Mouse (Mus musculus) CH12.LX (cell line): ENCODE results near the gene Dhrs4. TPM values are rescaled to one million over a fixed set of nuclear protein-coding genes. Genes with fewer than 3 reads are reported as not detected.

Experiments used
- DNase-seq: peaks from one replicate; pipeline ENCODE4 v3.0.0-alpha.2; 2013; ENCODE audit errors: extremely low read depth
- H3K27ac ChIP-seq: 2 replicates; pipeline ENCODE4 v1.5.1; 2012; ENCODE audit warnings: low read depth, mild to moderate bottlenecking, control low read depth, moderate library complexity; ENCODE audit not compliant: insufficient read depth
- H3K27me3 ChIP-seq: replicated peaks from 2 replicates; pipeline ENCODE3; 2012; ENCODE audit warnings: inconsistent platforms
- H3K36me3 ChIP-seq, 2 experiments: replicated peaks in 1 of 2; 2 replicates each; pipeline versions ENCODE3 to v1.6.1; 2012; ENCODE audit warnings: inconsistent platforms in 1 of 2, low read length in 1 of 2, mild to moderate bottlenecking in 1 of 2, mixed read lengths in 1 of 2, moderate library complexity in 1 of 2; ENCODE audit not compliant: control insufficient read depth in 1 of 2, insufficient read depth in 1 of 2
- H3K4me1 ChIP-seq, 2 experiments: 2 replicates each; pipeline ENCODE4 v1.6.1; 2012; ENCODE audit warnings: inconsistent platforms in 1 of 2, moderate library complexity in 1 of 2; ENCODE audit not compliant: insufficient read depth in 2 of 2, control insufficient read depth in 1 of 2
- H3K4me2 ChIP-seq: 2 replicates; pipeline ENCODE4 v1.6.1; 2012; ENCODE audit warnings: low read depth, mild to moderate bottlenecking, control low read depth; ENCODE audit not compliant: poor library complexity, insufficient read depth, severe bottlenecking
- H3K4me3 ChIP-seq, 3 experiments: fragments of 150-350 bp in 1 of 3; sonication (generic) in 1 of 3; replicated peaks in 1 of 3; 2 replicates each; pipeline versions ENCODE3 to v1.5.1; 2011 to 2012; ENCODE audit warnings: low read depth in 2 of 3, low read length in 2 of 3, mild to moderate bottlenecking in 2 of 3, moderate library complexity in 2 of 3, control low read depth in 1 of 3, improper control_type of control experiment in 1 of 3, inconsistent platforms in 1 of 3, mixed read lengths in 1 of 3; ENCODE audit not compliant: poor library complexity in 1 of 3
- H3K79me2 ChIP-seq: replicated peaks from 2 replicates; pipeline ENCODE4 v1.6.1; 2012; ENCODE audit warnings: mild to moderate bottlenecking, moderate library complexity; ENCODE audit not compliant: control insufficient read depth, poor library complexity, insufficient read depth, severe bottlenecking; ENCODE audit errors: extremely low read depth
- H3K9ac ChIP-seq: 2 replicates; pipeline ENCODE4 v1.6.1; 2012; ENCODE audit warnings: low read depth, mild to moderate bottlenecking, control low read depth, moderate library complexity; ENCODE audit not compliant: insufficient read depth
- H3K9me3 ChIP-seq: replicated peaks from 2 replicates; pipeline ENCODE3; 2012; ENCODE audit warnings: low read length, inconsistent platforms, mixed read lengths
- BHLHE40 ChIP-seq: IDR thresholded peaks from 2 replicates; pipeline ENCODE4 v1.6.1; 2011; ENCODE audit warnings: mild to moderate bottlenecking, low read depth, low read length, improper control_type of control experiment
- ELF1 ChIP-seq: IDR thresholded peaks from 2 replicates; pipeline ENCODE4 v1.6.1; 2014; ENCODE audit warnings: low read depth, mild to moderate bottlenecking, inconsistent platforms, low read length, improper control_type of control experiment
- EP300 ChIP-seq: IDR thresholded peaks from 2 replicates; pipeline ENCODE4 v1.6.1; 2011; ENCODE audit warnings: low read length, improper control_type of control experiment
- JUN ChIP-seq: IDR thresholded peaks from 2 replicates; pipeline ENCODE4 v1.6.1; 2011; ENCODE audit warnings: low read depth, mild to moderate bottlenecking, low read length, improper control_type of control experiment, moderate library complexity; ENCODE audit not compliant: insufficient read depth
- JUND ChIP-seq: conservative IDR thresholded peaks from 2 replicates; pipeline ENCODE4 v1.6.1; 2011; ENCODE audit warnings: low read depth, low read length, improper control_type of control experiment
- KAT2A ChIP-seq: IDR thresholded peaks from 2 replicates; pipeline ENCODE4 v1.6.1; 2012; ENCODE audit warnings: low read length, improper control_type of control experiment, inconsistent platforms; ENCODE audit not compliant: insufficient replicate concordance
- MAFK ChIP-seq: IDR thresholded peaks from 2 replicates; pipeline ENCODE4 v1.6.1; 2011; ENCODE audit warnings: low read length, improper control_type of control experiment; ENCODE audit not compliant: insufficient replicate concordance
- NELFE ChIP-seq: IDR thresholded peaks from 2 replicates; pipeline ENCODE4 v1.6.1; 2011; ENCODE audit warnings: low read depth, low read length, improper control_type of control experiment
- NRF1 ChIP-seq: IDR thresholded peaks from 2 replicates; pipeline ENCODE4 v1.6.1; 2014; ENCODE audit warnings: low read depth, mild to moderate bottlenecking, inconsistent platforms, low read length, improper control_type of control experiment, moderate library complexity
- POLR2A ChIP-seq: IDR thresholded peaks from 2 replicates; pipeline ENCODE4 v1.6.1; 2011; ENCODE audit warnings: low read depth, mild to moderate bottlenecking, improper control_type of control experiment, low read length
- POLR2AphosphoS2 ChIP-seq: IDR thresholded peaks from 2 replicates; pipeline ENCODE4 v1.6.1; 2011; ENCODE audit warnings: low read depth, low read length, improper control_type of control experiment
- RAD21 ChIP-seq: IDR thresholded peaks from 2 replicates; pipeline ENCODE4 v1.6.1; 2011; ENCODE audit warnings: low read depth, mild to moderate bottlenecking, low read length, improper control_type of control experiment, moderate library complexity
- RCOR1 ChIP-seq: conservative IDR thresholded peaks from 2 replicates; pipeline ENCODE4 v1.6.1; 2012; ENCODE audit warnings: low read depth, mild to moderate bottlenecking, inconsistent platforms, low read length, improper control_type of control experiment
- SIN3A ChIP-seq: IDR thresholded peaks from 2 replicates; pipeline ENCODE4 v1.6.1; 2012; ENCODE audit warnings: low read length, improper control_type of control experiment, inconsistent platforms
- UBTF ChIP-seq: IDR thresholded peaks from 2 replicates; pipeline ENCODE4 v1.6.1; 2012; ENCODE audit warnings: low read depth, mild to moderate bottlenecking, inconsistent platforms, low read length, improper control_type of control experiment, moderate library complexity
- ZC3H11A ChIP-seq: IDR thresholded peaks from 2 replicates; pipeline ENCODE4 v1.6.1; 2012; ENCODE audit warnings: low read depth, mild to moderate bottlenecking, inconsistent platforms, low read length, improper control_type of control experiment
- ZKSCAN1 ChIP-seq: IDR thresholded peaks from 2 replicates; pipeline ENCODE4 v1.6.1; 2012; ENCODE audit warnings: low read depth, inconsistent platforms, low read length, improper control_type of control experiment, borderline replicate concordance
- dilution Hi-C: fragments of 300-500 bp; cut with MboI; formaldehyde crosslinking; loops from 2 replicates; pipeline ENCODE4 v1.14.3; 2020; ENCODE audit warnings: low sequenced_read_pairs; ENCODE audit not compliant: extremely low pct_unique_long_range_greater_than_20kb, extremely low pct_ligation_motif_present
- in situ Hi-C: fragments of 300-500 bp; cut with MboI; formaldehyde crosslinking; loops from 3 replicates; pipeline ENCODE4 v1.14.3; 2019; ENCODE audit warnings: low sequenced_read_pairs, low pct_ligation_motif_present, low pct_unique_long_range_greater_than_20kb, mixed read lengths
- polyA plus RNA-seq: library from polyadenylated mRNA; unstranded; fragments of >175 nt; gene quantifications from 2 replicates; pipeline ENCODE4 v1.2.1, GENCODE M21; 2012; ENCODE audit warnings: low read depth; ENCODE audit not compliant: insufficient read length
- total RNA-seq, 2 experiments: library from RNA; depleted of rRNA; stranded (reverse); fragments of 300-350 nt in 1 of 2; fragments of >200 nt in 1 of 2; gene quantifications; 2 replicates each; pipeline ENCODE4 v1.2.3; 2012 to 2014

The Dhrs4 gene
- total and polyA plus RNA-seq, 3 experiments = 27.9 to 60.2 (median 37.3) TPM

DNA sequence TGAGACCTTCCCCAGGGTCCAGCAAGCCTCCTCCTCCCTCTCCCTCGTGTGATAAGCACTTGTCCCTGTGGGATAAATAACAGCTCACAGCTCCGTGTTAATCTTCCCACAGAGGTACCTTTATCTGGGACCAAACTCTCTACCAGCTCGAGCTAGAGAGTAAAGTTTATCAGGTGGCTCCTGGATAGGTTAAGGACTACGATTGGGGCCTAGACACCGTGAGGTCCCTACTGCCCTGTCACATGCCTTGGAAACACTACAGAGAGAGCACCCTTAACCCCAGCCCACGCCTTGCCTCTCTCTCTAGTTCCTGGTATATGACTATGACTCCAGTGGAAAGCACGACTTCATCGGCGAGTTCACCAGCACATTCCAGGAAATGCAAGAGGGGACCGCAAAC is 35.4 kb downstream of the Dhrs4 start:
- peaks cover 6 to 14% of the 10 kb centered on the region in 2 experiments for H3K4me1 ChIP-seq
- TF ChIP-seq RCOR1 (no peak), JUN (no peak), BHLHE40 (no peak), JUND (no peak), UBTF (no peak)
- H3K9me3 ChIP-seq = no peaks in the 10 kb centered on the region
- H3K36me3 ChIP-seq = no peaks in the 10 kb centered on the region
- no peak overlapping the region for H3K27ac ChIP-seq
- H3K9ac ChIP-seq = no peak overlapping the region
- no peaks in the 10 kb centered on the region for H3K79me2 ChIP-seq
- no peak overlapping the region for H3K4me2 ChIP-seq
- no peak overlapping the region for H3K4me3 ChIP-seq
- no peak for DNase-seq
- in situ Hi-C loops = no loop called here
- dilution Hi-C loops = no loop called here
- H3K27me3 ChIP-seq = peaks cover 57% of the 10 kb centered on the region

DNA sequence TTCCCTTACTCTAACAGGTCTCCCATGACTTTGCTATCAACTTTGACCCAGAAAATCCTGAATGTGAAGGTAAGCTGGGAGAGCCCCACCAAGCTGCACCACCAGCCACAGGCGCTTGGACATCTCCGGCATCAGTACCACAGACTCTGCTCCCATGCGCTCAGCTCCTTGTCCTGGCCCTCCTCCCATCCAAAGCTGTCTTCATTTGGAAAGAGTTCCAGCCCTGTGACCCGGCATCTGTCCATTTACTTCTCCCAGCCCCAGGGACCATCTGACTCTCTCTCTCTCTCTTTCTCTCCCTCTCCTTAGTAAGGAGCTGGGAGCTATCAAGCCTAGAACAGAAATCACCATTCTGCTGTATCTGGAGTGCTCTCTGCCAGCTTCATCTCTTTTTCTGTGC is 37.3 kb downstream of the Dhrs4 start:
- Histone ChIP-seq H3K4me1 (peaks cover under 1 to 12% of the 10 kb centered on the region in 2 experiments; a peak in 2 of 4 replicates), H3K27me3 (peaks cover 73% of the 10 kb centered on the region), H3K27ac (no peak overlapping the region), H3K9me3 (no peaks in the 10 kb centered on the region), H3K9ac (no peak overlapping the region), H3K79me2 (no peaks in the 10 kb centered on the region), H3K4me2 (no peak overlapping the region), H3K36me3 (no peaks in the 10 kb centered on the region), H3K4me3 (no peak overlapping the region)
- TF ChIP-seq BHLHE40 (no peak), UBTF (no peak), RCOR1 (no peak), SIN3A (no peak), NRF1 (no peak), RAD21 (no peak), ELF1 (no peak), POLR2A (no peak), MAFK (no peak), NELFE (no peak), EP300 (no peak), POLR2AphosphoS2 (no peak), ZKSCAN1 (no peak), KAT2A (no peak), ZC3H11A (no peak)
- in situ Hi-C loops (no loop called here), dilution Hi-C loops (no loop called here)
- DNase-seq = no peak
